Mouse (Mus musculus): ENCODE results near the gene Bax. TPM values are rescaled to one million over a fixed set of nuclear protein-coding genes. Genes with fewer than 3 reads are reported as not detected.
A peak's percentile ranks its signal among the peaks of the same experiment; 100 is the strongest.

The Bax gene
- polyA plus RNA-seq, 1 experiment = not detected

DNA sequence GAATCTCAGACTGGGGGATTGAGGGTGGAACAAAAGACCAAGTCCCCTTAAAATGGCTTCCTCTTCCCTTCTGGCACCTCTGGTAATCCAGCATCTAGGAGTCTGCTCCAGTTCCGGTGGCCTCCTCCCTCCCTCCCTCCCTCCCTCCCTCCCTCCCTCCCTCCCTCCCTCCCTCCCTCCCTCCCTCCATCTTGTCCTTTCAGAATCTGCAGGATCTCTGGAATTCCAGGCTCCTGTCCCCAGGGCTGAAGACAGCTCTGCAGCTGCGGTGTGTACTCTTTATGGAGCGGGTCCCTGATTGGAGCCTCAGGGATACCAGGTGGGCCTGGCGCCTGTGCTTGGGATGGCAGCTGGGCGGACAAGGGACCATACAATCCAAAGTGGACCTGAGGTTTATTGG is 5.4 kb downstream of the Bax start:
- Histone ChIP-seq H3K4me1 (ENCODE audit: control insufficient read depth, insufficient read depth, low read length) (peaks cover 36% of the 10 kb centered on the region), H3K27ac (ENCODE audit: insufficient read depth, low read depth, low read length) (peak overlapping the region; percentile 86; the same call in 1 of the 2 replicates), H3K4me3 (ENCODE audit: insufficient read depth, low read depth, low read length) (no peak overlapping the region)
- 63% methylated on average over 5 of the region's 5 CpGs for WGBS
- TF ChIP-seq POLR2A (IDR thresholded peaks at IDR 0.05; ENCODE audit: insufficient read depth, low read depth, low read length) (no peak), CTCF (IDR thresholded peaks at IDR 0.05; ENCODE audit: insufficient read depth, low read depth, low read length) (no peak)

DNA sequence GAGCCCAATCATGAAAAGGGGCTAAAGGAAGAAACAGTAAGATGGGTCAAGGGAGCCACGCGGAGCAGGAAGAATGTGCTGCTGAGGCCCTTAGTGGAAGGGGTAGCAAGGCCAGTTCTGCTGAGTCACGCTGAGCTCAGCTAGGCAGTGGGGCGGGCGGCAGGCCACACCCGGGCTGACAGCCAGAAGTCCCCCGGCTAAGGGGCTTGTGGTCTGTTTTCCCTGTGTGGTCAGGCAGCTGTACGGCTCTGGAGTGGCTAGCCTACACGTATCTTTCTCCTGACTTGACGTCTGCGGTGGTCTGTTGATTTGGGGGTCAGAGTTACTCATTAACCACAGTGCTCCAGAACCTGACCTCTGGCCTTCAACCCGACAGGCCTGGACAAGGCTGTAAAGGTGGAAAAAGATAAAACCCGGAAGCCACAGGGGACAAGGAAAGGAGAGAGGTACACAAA is 5.8 kb downstream of the Bax start:
- peak overlapping the region; percentile 86; the same call in 1 of the 2 replicates for H3K27ac ChIP-seq (ENCODE audit: insufficient read depth, low read depth, low read length)
- H3K4me1 ChIP-seq (ENCODE audit: control insufficient read depth, insufficient read depth, low read length) = peaks cover 33% of the 10 kb centered on the region
- TF ChIP-seq POLR2A (IDR thresholded peaks at IDR 0.05; ENCODE audit: insufficient read depth, low read depth, low read length) (no peak), CTCF (IDR thresholded peaks at IDR 0.05; ENCODE audit: insufficient read depth, low read depth, low read length) (no peak)
- no peak overlapping the region for H3K4me3 ChIP-seq (ENCODE audit: insufficient read depth, low read depth, low read length)
- 33% methylated on average over 13 of the region's 13 CpGs for WGBS

DNA sequence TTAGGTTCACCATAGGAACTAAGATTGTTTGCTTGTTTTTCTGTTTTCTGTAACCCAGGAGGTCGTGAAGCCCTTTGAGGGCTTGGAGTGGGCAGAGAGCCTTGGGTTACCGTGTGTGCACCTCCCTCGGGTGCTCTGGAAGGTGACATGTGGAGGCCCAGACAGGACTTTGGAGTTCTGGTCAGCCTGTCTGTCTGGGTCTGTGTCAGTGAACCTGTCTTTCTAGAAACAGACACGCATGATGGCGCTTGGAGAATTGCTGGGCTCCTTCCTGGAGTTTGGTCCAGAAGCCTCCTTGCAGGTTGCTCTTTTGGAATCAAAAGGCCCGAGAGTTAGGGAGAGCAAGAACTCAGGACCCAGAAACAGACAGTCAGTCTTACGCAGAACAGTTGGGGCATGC is 6.3 kb downstream of the Bax start:
- Histone ChIP-seq H3K4me1 (ENCODE audit: control insufficient read depth, insufficient read depth, low read length) (peaks cover 28% of the 10 kb centered on the region), H3K4me3 (ENCODE audit: insufficient read depth, low read depth, low read length) (no peak overlapping the region), H3K27ac (ENCODE audit: insufficient read depth, low read depth, low read length) (peak overlapping the region; percentile 86)
- 66% methylated on average over 7 of the region's 7 CpGs for WGBS
- TF ChIP-seq POLR2A (IDR thresholded peaks at IDR 0.05; ENCODE audit: insufficient read depth, low read depth, low read length) = no peak
- TF ChIP-seq CTCF (IDR thresholded peaks at IDR 0.05; ENCODE audit: insufficient read depth, low read depth, low read length) = no peak

DNA sequence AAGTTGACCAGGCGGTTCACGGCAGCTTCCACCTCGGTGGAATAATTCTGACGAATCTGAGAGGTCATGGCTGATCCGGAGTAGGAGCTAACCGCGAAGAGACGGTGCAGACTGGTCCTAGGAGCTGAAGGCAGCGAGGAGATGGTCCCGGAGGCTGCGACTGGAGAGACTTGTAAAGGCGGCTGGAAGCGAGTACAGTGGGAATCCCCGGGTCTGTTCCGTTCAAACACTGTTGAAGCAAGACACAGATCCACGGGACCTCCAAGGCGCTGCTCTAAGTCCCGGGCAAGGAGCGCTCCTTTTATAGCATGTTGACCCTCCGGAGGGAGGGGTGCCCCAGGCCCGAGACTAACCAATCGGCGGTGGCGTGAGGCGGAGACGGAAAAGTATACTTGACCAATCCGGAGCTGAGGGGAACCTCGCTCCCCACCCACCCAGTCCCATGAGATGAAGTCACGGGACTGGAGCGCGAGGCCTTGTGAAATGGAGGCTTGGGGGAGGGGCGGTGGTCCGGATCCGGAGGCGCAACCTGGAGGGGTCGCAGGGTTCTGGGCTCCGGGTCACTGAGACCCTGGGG is 7.0 kb downstream of the Bax start, which contains the start of gene Ftl1:
Gene Ftl1, minus strand, starts transcription at position 321 of the 577 bp plus-strand sequence.
- WGBS = 0% methylated on average over 37 of the region's 37 CpGs
- TF ChIP-seq POLR2A (IDR thresholded peaks at IDR 0.05; ENCODE audit: insufficient read depth, low read depth, low read length) = peak; percentile 96
- Histone ChIP-seq H3K4me3 (ENCODE audit: insufficient read depth, low read depth, low read length) (peak within 1 kb of the TSS; percentile 58), H3K4me1 (ENCODE audit: control insufficient read depth, insufficient read depth, low read length) (peaks cover 22% of the 10 kb centered on the region), H3K27ac (ENCODE audit: insufficient read depth, low read depth, low read length) (peak within 1 kb of the TSS; percentile 86)

DNA sequence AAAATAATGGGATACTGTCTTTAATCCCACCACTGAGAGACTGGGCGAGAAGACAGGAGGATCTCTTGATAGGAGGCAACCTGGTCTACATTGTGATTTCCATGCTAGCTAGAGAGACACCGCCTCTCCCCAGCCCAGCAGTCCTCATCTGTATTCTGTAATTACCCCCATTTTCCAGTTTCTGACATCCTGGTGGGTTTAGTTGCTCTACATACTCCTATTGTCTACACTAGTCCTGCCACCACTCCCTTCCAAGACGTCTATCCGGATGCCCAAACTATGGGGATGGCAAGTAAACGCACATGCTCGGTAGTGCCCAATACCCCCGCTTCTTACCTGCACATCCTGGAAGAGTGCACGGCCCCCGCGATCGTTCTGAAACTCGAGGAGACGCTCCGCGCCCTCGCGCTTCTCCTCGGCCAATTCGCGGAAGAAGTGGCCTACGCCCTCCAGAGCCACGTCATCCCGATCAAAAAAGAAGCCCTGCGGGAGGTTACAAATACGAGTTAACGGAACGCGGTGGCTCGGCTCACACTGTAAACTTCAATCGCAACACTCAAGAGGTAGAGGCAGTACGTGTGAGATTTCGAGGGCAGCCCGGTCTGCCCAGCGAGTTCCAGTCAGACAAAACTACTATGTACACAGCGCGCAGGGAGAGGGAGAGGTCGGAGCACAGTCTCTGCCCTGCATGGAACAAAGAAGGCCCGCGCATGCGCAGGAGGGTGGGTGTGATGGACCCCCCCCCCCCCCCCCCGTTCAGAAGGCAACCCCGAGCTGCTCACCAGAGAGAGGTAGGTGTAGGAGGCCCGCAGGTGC is 7.7 kb downstream of the Bax start:
- WGBS = under 1% methylated on average over 43 of the region's 43 CpGs
- H3K4me3 ChIP-seq (ENCODE audit: insufficient read depth, low read depth, low read length) = peak overlapping the region; percentile 58
- peaks cover 22% of the 10 kb centered on the region for H3K4me1 ChIP-seq (ENCODE audit: control insufficient read depth, insufficient read depth, low read length)
- H3K27ac ChIP-seq (ENCODE audit: insufficient read depth, low read depth, low read length) = peak overlapping the region; percentile 65
- TF ChIP-seq POLR2A (IDR thresholded peaks at IDR 0.05; ENCODE audit: insufficient read depth, low read depth, low read length) (no peak), CTCF (IDR thresholded peaks at IDR 0.05; ENCODE audit: insufficient read depth, low read depth, low read length) (no peak)

DNA sequence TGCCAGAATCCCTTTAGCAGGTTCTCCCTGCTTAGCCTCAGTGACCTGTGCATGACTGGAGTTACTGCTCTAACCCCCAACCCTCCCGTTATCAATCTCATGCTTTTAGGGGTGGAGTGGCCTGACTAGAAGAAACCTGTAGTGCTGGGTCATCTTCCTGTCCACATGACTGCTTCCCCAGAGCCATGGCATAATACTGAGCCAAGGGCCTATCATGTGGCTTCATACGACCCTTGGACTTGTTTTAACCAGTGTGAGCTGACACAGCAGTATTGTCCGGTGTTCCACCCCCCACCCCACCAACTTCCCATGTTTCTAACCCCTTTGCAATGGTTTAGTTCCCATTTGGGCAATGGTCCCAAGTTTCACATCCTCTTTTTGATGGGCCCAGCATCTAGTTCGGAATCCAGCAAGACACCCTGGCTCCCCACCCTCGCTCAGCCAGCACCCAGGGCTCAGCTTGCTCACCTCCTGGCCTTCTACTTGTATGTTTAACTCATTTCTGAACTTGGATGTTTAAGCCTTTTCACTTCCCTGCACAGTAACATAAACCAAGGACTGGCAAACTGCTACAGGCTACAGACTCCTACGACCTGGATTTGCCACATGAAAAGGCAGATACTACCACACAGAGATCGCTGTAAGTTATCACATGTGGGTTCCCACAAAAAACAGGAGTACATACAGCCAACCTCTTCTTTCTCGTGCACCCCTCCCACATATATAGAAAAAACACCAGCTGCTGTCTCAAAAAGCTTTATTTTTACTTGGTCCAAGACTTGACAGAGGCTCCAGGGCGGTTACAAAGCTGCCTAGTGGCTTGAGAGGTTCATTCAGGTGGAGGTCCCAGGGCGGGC is 9.3 kb downstream of the Bax start:
- H3K4me3 ChIP-seq (ENCODE audit: insufficient read depth, low read depth, low read length) = no peak overlapping the region
- WGBS = 42% methylated on average over 10 of the region's 10 CpGs
- H3K27ac ChIP-seq (ENCODE audit: insufficient read depth, low read depth, low read length) = no peak overlapping the region

GRCm38 (mm10) chr7:45456721-45457203 is 9.9 kb downstream of the Bax start:
- WGBS = 59% methylated on average over 9 of the region's 9 CpGs
- Histone ChIP-seq H3K4me1 (ENCODE audit: control insufficient read depth, insufficient read depth, low read length) (peaks cover 22% of the 10 kb centered on the region), H3K27ac (ENCODE audit: insufficient read depth, low read depth, low read length) (no peak overlapping the region), H3K4me3 (ENCODE audit: insufficient read depth, low read depth, low read length) (no peak overlapping the region)
- no peak for TF ChIP-seq CTCF (IDR thresholded peaks at IDR 0.05; ENCODE audit: insufficient read depth, low read depth, low read length)

More for the DNA sequence above, 9.3 kb downstream of the Bax start:
- 0 out of 2 replicates have a peak, but pooled peaks have one; percentile 10 for TF ChIP-seq POLR2A (IDR thresholded peaks at IDR 0.05; ENCODE audit: insufficient read depth, low read depth, low read length)
- TF ChIP-seq CTCF (IDR thresholded peaks at IDR 0.05; ENCODE audit: insufficient read depth, low read depth, low read length) = no peak
- H3K4me1 ChIP-seq (ENCODE audit: control insufficient read depth, insufficient read depth, low read length) = peaks cover 22% of the 10 kb centered on the region

DNA sequence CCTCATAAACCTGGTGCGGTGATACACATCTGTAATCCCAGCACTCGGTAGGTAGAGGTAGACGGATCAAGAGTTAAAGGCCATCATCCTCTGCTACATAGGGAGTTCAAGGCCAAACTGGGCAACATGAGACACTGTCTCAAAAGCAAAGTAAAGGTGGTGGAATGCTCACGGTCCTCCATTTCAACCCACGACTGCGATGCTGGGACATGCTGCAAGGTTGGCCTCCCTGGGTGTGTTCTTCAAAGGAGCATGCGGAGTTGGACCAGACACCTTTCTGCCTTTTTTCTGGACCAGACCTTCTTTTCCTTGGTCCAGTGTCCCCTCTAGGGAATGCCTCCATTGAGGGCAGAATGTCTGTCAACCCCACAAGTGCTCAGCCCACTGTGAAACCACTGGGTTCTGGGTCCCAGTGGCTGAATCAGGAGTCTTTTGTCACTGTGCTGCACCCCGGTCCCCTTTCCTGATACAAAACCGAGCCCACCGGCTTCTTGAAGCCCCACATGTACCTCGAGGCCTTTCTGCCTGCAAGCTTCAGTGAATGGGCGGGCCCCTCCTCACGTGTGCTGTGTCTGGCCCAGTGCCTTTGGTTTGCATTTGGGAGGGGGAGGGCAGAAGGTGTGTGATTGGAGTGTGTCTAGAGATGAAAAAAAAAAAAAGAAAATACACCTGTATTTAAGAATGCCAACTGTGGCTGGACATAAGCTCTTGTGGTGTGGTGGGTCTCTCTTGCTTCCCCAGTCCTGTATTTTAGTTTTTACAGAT is 10.6 kb downstream of the Bax start:
- TF ChIP-seq CTCF (IDR thresholded peaks at IDR 0.05; ENCODE audit: insufficient read depth, low read depth, low read length) = no peak
- TF ChIP-seq POLR2A (IDR thresholded peaks at IDR 0.05; ENCODE audit: insufficient read depth, low read depth, low read length) = no peak
- Histone ChIP-seq H3K4me1 (ENCODE audit: control insufficient read depth, insufficient read depth, low read length) (peaks cover 27% of the 10 kb centered on the region), H3K4me3 (ENCODE audit: insufficient read depth, low read depth, low read length) (no peak overlapping the region), H3K27ac (ENCODE audit: insufficient read depth, low read depth, low read length) (no peak overlapping the region)
- 73% methylated on average over 13 of the region's 13 CpGs for WGBS

All from olfactory bulb, adult 2 months (tissue).